Comparison of ENCODE assay signal across 14 mouse cellular contexts in the genomic region with DNA sequence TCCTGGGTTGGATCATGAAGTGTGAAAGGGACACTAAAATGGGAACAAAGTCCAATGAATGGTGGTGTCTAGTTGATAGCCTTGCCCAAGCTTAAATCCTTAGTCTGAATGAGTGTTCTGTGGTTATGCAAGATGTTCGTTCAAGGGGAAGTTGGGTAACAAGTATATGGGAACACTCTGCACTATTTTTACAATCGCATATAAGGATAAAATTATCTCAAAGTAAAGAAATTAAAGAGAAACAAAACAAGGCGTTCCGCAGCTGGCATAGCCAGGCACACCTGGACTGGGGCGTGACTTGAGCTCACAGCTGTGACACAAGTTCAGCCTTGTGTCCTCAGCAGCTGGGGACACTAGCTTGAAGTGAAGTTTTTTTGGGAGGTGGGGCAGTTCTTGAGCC. TPM values are rescaled to one million over a fixed set of nuclear protein-coding genes. Genes with fewer than 3 reads are reported as not detected.
DNase-seq lines count a peak whose midpoint lies in the region; ATAC-seq lines count a peak whose summit lies in the region.
"Had no signal": no experiment of that assay in that cellular context is flagged by ENCODE, and none has a peak within 500 bp of the region (broad histone marks: within the 10 kb centered on the region; RNA-seq: fewer than 3 reads in every experiment).

No protein-coding gene starts in this region.

- no peak overlapping the region for H3K4me3 ChIP-seq in brown adipose tissue, adult 24 weeks (ENCODE audit: insufficient read depth, low read depth, low read length)
- H3K4me3 ChIP-seq in forebrain, embryonic 13.5 days, result no peak overlapping the region
- H3K4me3 ChIP-seq: embryonic facial prominence, embryonic 12.5 days; forebrain, embryonic 12.5 days had no signal

- 0 out of 2 replicates have a peak, but pooled peaks cover 3% of the 10 kb centered on the region for H3K4me1 ChIP-seq in brown adipose tissue, adult 24 weeks (ENCODE audit: control insufficient read depth, insufficient read depth, insufficient read length, low read length)
- H3K4me1 ChIP-seq in forebrain, embryonic 13.5 days, result no peaks in the 10 kb centered on the region
- H3K4me1 ChIP-seq: embryonic facial prominence, embryonic 12.5 days; forebrain, embryonic 12.5 days had no signal

- no peak for ATAC-seq in forebrain, embryonic 13.5 days

- no peak overlapping the region for H3K4me2 ChIP-seq in forebrain, embryonic 13.5 days
- H3K4me2 ChIP-seq: embryonic facial prominence, embryonic 12.5 days; forebrain, embryonic 12.5 days had no signal

- H3K9ac ChIP-seq in forebrain, embryonic 13.5 days, result no peak overlapping the region
- H3K9ac ChIP-seq: embryonic facial prominence, embryonic 12.5 days; forebrain, embryonic 12.5 days had no signal

- H3K36me3 ChIP-seq in forebrain, embryonic 13.5 days (ENCODE audit: poor library complexity, severe bottlenecking), result no peaks in the 10 kb centered on the region
- H3K36me3 ChIP-seq: embryonic facial prominence, embryonic 12.5 days; forebrain, embryonic 12.5 days had no signal

- no peaks in the 10 kb centered on the region for H3K27me3 ChIP-seq in forebrain, embryonic 13.5 days
- H3K27me3 ChIP-seq: embryonic facial prominence, embryonic 12.5 days; forebrain, embryonic 12.5 days had no signal

- 96% methylated on average over 5 of the region's 5 CpGs for WGBS in forebrain, embryonic 13.5 days

- peak; percentile 43 to 47 for DNase-seq in heart, adult 9 months (ENCODE audit: low spot score in 2 of 2)
- DNase-seq in heart, postnatal 14 days, result no peak
- DNase-seq in lung, postnatal 14 days, result peak; percentile 8
- DNase-seq in thymus, postnatal 0 days (ENCODE audit: low spot score), result peak; percentile 11
- no peak for DNase-seq in adrenal gland, postnatal 25 days
- no peak for DNase-seq in T-cell, adult 2 months (ENCODE audit: low spot score)
- DNase-seq: adrenal gland, adult 8-10 months; cerebellum, adult 2 months; kidney, postnatal 10 days; liver had no signal

- 0 out of 2 replicates have a peak overlapping the region, but pooled peaks have one; percentile 30 for H3K27ac ChIP-seq in brown adipose tissue, adult 24 weeks (replicated peaks; ENCODE audit: low read depth, low read length)
- H3K27ac ChIP-seq in forebrain, embryonic 13.5 days, result no peak overlapping the region
- H3K27ac ChIP-seq: embryonic facial prominence, embryonic 12.5 days; forebrain, embryonic 12.5 days had no signal

- intact Hi-C loops in heart, postnatal 14 days (cut with DNase I), result no loop called here

- no peaks in the 10 kb centered on the region for H3K9me3 ChIP-seq in forebrain, embryonic 13.5 days (replicated peaks)
- H3K9me3 ChIP-seq: embryonic facial prominence, embryonic 12.5 days; forebrain, embryonic 12.5 days had no signal

RNA-seq across cellular contexts. Expression of a gene that starts 42.5 kb away (rescaled TPM):
- 100 to 1,000 TPM; 134 to 135 TPM for total RNA-seq in heart, postnatal 14 days (2021)
- polyA plus RNA-seq in brown adipose tissue, adult 24 weeks (2012; ENCODE audit: insufficient read depth, insufficient read length, missing spikeins), result 143 and 155 TPM in 2 replicates
- 277 and 292 TPM in 2 replicates for polyA plus RNA-seq in thymus, postnatal 0 days (2015; fragmentation: Nextera tagmentation; extraction: Ambion mirVana)
- polyA plus RNA-seq in forebrain, embryonic 13.5 days (2015; fragmentation: Nextera tagmentation; extraction: Ambion mirVana), result 303 and 312 TPM in 2 replicates
- total RNA-seq in adrenal gland, postnatal 25 days (2021), result 236 and 263 TPM in 2 replicates

Comparison
In these comparisons a context has a peak if more than half of its experiments do, and no peak if none do; other contexts are left out.
1. DNase-seq: peak in heart, adult 9 months (2 of 2), lung, postnatal 14 days (single experiment) and thymus, postnatal 0 days (single experiment); none in heart, postnatal 14 days (0 of 2), adrenal gland, postnatal 25 days (single experiment) and T-cell, adult 2 months (single experiment).